Mouse (Mus musculus) liver, embryonic 14.5 days (tissue): ENCODE measurements around the gene Smyd3. TPM values are rescaled to one million over a fixed set of nuclear protein-coding genes. Genes with fewer than 3 reads are reported as not detected.
A peak's percentile ranks its signal among the peaks of the same experiment; 100 is the strongest.

Experiments
- ATAC-seq: fragments of 200-750 bp; cut with Nextera tagmentation; 2 replicates; pipeline ENCODE4 v1.8.0; 2017; ENCODE audit warnings: moderate number of reproducible peaks, mild to moderate bottlenecking, moderate library complexity; ENCODE audit not compliant: insufficient read depth
- DNase-seq, 3 experiments: peaks; one replicate each; pipeline ENCODE4 v3.0.0-alpha.2; 2012 to 2013; ENCODE audit warnings: low read depth in 3 of 3, low spot score in 3 of 3
- H3K27ac ChIP-seq: fragments of 300-500 bp; sonication (generic); 2 replicates; pipeline ENCODE4 v1.5.1; 2014; ENCODE audit warnings: moderate library complexity, mild to moderate bottlenecking, control low read depth, inconsistent platforms
- H3K27me3 ChIP-seq: fragments of 300-500 bp; sonication (generic); 2 replicates; pipeline ENCODE4 v1.6.1; 2014; ENCODE audit warnings: mild to moderate bottlenecking, low read length, moderate library complexity; ENCODE audit not compliant: control insufficient read depth, insufficient read depth
- H3K36me3 ChIP-seq: fragments of 300-500 bp; sonication (generic); replicated peaks from 2 replicates; pipeline ENCODE4 v1.6.1; 2014; ENCODE audit warnings: low read depth; ENCODE audit not compliant: control insufficient read depth, insufficient read depth
- H3K4me1 ChIP-seq, 2 experiments: fragments of 200-500 bp in 1 of 2; fragments of 300-500 bp in 1 of 2; sonication (generic) in 1 of 2; replicated peaks; 2 replicates each; pipeline ENCODE4 v1.6.1; 2012 to 2014; ENCODE audit warnings: antibody characterized with exemption in 1 of 2, inconsistent platforms in 1 of 2, low read length in 1 of 2; ENCODE audit not compliant: control insufficient read depth in 2 of 2, insufficient read depth in 2 of 2
- H3K4me2 ChIP-seq: fragments of 300-500 bp; sonication (generic); 2 replicates; pipeline ENCODE4 v1.6.1; 2014; ENCODE audit warnings: low read depth, mild to moderate bottlenecking, control low read depth, moderate library complexity
- H3K4me3 ChIP-seq, 2 experiments: fragments of 200-500 bp in 1 of 2; fragments of 300-500 bp in 1 of 2; sonication (generic) in 1 of 2; 2 replicates each; pipeline ENCODE4 v1.5.1; 2012 to 2014; ENCODE audit warnings: low read depth in 2 of 2, low read length in 2 of 2, mild to moderate bottlenecking in 2 of 2, control low read depth in 1 of 2, inconsistent platforms in 1 of 2, moderate library complexity in 1 of 2; ENCODE audit not compliant: insufficient read depth in 1 of 2
- H3K9ac ChIP-seq: fragments of 300-500 bp; sonication (generic); replicated peaks from 2 replicates; pipeline ENCODE4 v1.6.1; 2014; ENCODE audit warnings: mild to moderate bottlenecking, control low read depth, moderate library complexity
- H3K9me3 ChIP-seq: fragments of 300-500 bp; sonication (generic); 2 replicates; pipeline ENCODE4 v1.6.1; 2016; ENCODE audit warnings: low read length, mixed read lengths; ENCODE audit not compliant: control insufficient read depth
- CTCF ChIP-seq: IDR thresholded peaks from 2 replicates; pipeline ENCODE4 v1.5.1; 2016; ENCODE audit warnings: antibody characterized with exemption, low read depth, control low read depth
- EP300 ChIP-seq: IDR thresholded peaks from 2 replicates; pipeline ENCODE4 v1.6.1; 2016; ENCODE audit warnings: antibody characterized with exemption, low read depth
- WGBS: fragments of 180-500 bp; shearing (Covaris S2); extraction: QIAGEN DNeasy Blood & Tissue Kit; methylation state at CpG from one replicate; pipeline ENCODE4 v1.1.7; 2014; ENCODE audit not compliant: insufficient replicate concordance; 5-methylcytosine and 5-hydroxymethylcytosine counted together
- polyA plus RNA-seq, 2 experiments: library from polyadenylated mRNA; depleted of rRNA in 1 of 2; stranded (reverse) in 1 of 2; unstranded in 1 of 2; fragments of >200 nt; fragmentation: Nextera tagmentation in 1 of 2; extraction: Ambion mirVana in 1 of 2; gene quantifications; 2 replicates each; pipeline versions ENCODE4 v1.2.1 to v1.2.3; 2012 to 2014

Gene Smyd3
- polyA plus RNA-seq, 2 experiments = 2.6 to 6.6 TPM

DNA sequence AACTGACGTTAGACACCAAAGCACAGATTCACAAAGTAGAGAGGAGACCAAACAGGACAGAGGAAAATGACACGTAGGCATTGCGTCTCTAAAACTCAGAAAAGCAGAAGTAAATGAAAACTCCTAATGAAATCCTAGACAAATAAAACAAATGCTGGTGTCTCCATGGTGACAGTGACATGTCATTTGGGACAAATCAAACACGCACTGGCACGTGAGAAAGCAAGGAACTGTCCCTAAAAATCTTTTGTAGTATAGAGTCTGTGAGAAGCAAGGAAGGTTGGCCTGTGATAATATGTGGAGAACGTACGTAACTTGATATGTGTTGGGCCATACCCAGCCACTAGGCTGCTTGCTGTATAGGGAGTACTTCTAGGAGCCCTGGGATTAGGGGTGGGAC is 399.2 kb downstream of the Smyd3 start:
- Histone ChIP-seq H3K9me3 (no peaks in the 10 kb centered on the region; the same call in 1 of the 2 replicates), H3K4me1 (peaks cover 2 to 27% of the 10 kb centered on the region in 2 experiments; a peak in 2 of 4 replicates), H3K27me3 (no peaks in the 10 kb centered on the region), H3K36me3 (no peaks in the 10 kb centered on the region), H3K4me2 (no peak overlapping the region), H3K27ac (no peak overlapping the region), H3K9ac (no peak overlapping the region), H3K4me3 (no peak overlapping the region)
- 73% methylated on average over 7 of the region's 7 CpGs for WGBS
- no peak for ATAC-seq
- no peak for DNase-seq
- TF ChIP-seq CTCF (no peak), EP300 (no peak)

DNA sequence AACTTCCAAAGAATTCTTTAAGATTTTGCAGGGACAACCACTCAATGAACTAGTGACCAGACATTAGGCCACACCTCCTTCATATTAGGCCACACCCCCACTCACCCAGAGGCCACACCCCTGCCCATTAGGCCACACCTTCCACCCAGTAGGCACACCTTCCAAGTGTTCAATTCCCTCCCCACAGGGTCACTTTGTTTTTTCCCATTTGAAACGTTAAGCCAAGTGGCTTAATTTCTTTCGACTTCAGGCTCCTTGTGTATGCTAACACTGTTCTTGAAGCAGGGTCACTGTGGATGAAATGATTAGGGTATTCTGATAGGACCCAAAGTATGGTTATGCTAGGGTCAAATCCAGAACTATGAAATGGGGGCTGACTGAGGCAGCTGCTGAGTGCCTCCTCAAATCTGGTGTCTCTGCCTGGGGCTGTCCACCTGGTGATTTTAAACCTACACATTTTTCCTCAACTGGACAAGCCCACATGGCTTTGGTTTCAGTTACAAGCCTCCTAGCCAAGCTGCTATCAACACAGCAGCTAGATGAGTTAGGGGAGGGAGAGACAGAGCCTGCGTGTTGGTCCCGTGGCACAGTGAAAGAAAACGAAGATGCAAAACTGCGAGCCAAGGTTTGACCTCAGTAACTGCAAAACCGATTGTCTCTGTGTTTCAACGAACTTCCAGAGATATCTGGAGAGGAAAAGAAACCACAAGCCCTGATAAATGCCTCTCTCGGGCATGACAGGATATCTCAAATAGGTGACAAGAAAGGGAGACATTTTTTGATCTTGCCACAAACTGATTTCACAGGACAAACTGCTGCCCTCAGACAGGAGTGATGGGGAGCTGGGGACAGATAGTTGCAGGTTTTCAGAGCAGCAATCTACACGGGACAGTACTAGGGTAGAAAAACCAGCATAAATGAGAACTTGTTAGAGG is 400.8 kb downstream of the Smyd3 start:
- no peaks in the 10 kb centered on the region for H3K36me3 ChIP-seq
- peaks cover 2 to 27% of the 10 kb centered on the region in 2 experiments; a peak in 2 of 4 replicates for H3K4me1 ChIP-seq
- no peak for DNase-seq
- ATAC-seq = peak; percentile 70
- no peaks in the 10 kb centered on the region for H3K27me3 ChIP-seq
- TF ChIP-seq CTCF (no peak), EP300 (peak; percentile 61)
- WGBS = 16% methylated on average over 10 of the region's 10 CpGs
- no peak overlapping the region for H3K9ac ChIP-seq
- no peak overlapping the region for H3K27ac ChIP-seq
- no peak overlapping the region for H3K4me2 ChIP-seq
- no peaks in the 10 kb centered on the region; the same call in 1 of the 2 replicates for H3K9me3 ChIP-seq
- no peak overlapping the region for H3K4me3 ChIP-seq

DNA sequence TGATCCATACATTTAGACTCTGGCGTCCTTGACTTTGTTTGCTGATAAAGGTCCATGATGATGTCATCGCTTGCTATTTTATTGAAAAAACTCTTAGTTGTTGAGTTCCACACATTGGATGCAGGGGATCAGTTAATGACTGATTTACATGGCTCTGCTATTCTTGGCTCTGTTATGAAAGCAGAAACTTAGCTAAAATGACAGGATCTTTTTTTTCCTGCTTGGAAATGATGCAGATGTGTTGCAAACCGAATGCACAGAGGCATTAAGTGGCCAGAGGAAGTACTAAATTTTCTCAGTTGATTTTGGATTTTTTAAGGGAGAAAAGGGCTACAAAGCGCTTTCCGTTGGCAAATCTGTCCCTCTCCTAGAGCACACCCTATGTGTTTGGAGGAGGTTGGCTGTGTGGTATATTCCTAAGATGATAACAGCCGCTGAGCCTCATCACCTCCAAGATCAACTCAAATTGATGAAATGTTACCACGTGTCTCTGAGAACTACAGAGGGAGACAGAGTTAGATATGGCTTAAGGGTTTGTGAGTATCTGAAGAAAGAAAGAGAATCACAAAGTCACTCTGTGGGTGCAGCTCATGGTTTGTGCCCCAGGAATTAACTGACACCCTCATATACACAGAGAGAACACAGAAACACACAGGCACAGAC is 402.9 kb downstream of the Smyd3 start:
- ATAC-seq (no peak), DNase-seq (no peak)
- 56% methylated on average over 7 of the region's 7 CpGs for WGBS
- Histone ChIP-seq H3K4me1 (peaks cover 2 to 27% of the 10 kb centered on the region in 2 experiments; a peak in 2 of 4 replicates), H3K4me2 (no peak overlapping the region), H3K9ac (no peak overlapping the region), H3K9me3 (no peaks in the 10 kb centered on the region; the same call in 1 of the 2 replicates), H3K4me3 (no peak overlapping the region), H3K27ac (no peak overlapping the region), H3K36me3 (no peaks in the 10 kb centered on the region), H3K27me3 (no peaks in the 10 kb centered on the region)
- TF ChIP-seq EP300 (no peak), CTCF (no peak)

DNA sequence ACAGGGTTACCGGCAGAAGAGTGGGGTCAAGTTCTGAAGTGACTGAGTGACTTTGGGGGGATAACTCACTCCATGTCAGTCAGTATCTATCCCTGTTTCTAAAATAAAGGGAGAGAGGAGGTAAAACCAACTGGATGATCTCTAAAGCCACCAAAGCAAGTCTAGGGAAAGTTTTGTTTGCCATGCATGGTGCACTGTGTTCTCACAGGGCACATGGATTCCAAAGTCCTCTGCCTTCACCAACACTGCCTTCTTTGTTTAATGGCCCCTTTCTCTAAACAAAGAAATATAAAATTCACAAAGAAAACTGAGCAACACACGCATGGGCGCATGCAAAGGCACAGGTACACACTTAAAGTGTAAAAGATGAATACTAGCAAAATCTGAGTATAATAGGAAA is 403.5 kb downstream of the Smyd3 start:
- 77% methylated on average over 3 of the region's 3 CpGs for WGBS
- no peak overlapping the region for H3K4me3 ChIP-seq
- H3K27me3 ChIP-seq = no peaks in the 10 kb centered on the region
- no peak for TF ChIP-seq CTCF
- no peak for TF ChIP-seq EP300
- no peak overlapping the region for H3K27ac ChIP-seq
- H3K9me3 ChIP-seq = no peaks in the 10 kb centered on the region; the same call in 1 of the 2 replicates
- H3K9ac ChIP-seq = no peak overlapping the region
- H3K36me3 ChIP-seq = no peaks in the 10 kb centered on the region
- H3K4me1 ChIP-seq = peaks cover 2 to 29% of the 10 kb centered on the region in 2 experiments; a peak in 2 of 4 replicates
- no peak overlapping the region for H3K4me2 ChIP-seq
- DNase-seq = no peak
- no peak for ATAC-seq

DNA sequence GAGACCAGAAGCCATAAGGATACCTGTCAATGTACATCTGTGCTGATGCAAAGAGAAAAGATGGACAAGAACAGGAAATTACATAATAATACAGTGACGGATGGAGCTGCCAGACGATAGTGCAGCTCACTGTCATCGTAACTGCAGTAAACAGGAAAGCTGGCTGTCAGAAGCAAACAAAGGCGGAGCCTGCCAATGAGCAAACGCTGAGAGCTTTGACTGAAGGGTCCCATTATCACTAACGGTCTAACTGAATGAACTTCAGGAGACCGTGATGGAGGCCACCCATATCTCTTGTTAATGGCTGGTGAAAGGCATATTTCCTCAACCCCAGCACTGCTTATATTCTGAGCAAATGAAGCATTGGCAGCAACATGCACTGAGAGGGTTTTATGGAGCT is 409.1 kb downstream of the Smyd3 start:
- Histone ChIP-seq H3K27me3 (no peaks in the 10 kb centered on the region), H3K4me3 (peak overlapping the region in 1 of 2 experiments; percentile 8; a peak in 2 of 4 replicates), H3K4me1 (peaks cover 0 to 16% of the 10 kb centered on the region in 2 experiments; a peak in 3 of 4 replicates), H3K9ac (no peak overlapping the region), H3K27ac (no peak overlapping the region), H3K9me3 (no peaks in the 10 kb centered on the region), H3K36me3 (no peaks in the 10 kb centered on the region), H3K4me2 (peak overlapping the region; percentile 48)
- ATAC-seq (peak; percentile 52; the same call in 1 of the 2 replicates), DNase-seq (peak in 1 of 3 experiments; percentile 9)
- TF ChIP-seq EP300 = no peak
- no peak for TF ChIP-seq CTCF
- 6% methylated on average over 7 of the region's 7 CpGs for WGBS
